Mouse (Mus musculus): ENCODE data around the gene Flnb.

- TF ChIP-seq POLR2A (IDR thresholded peaks at IDR 0.05; ENCODE audit: insufficient read length, low read depth) (no peak), TCF12 (IDR thresholded peaks at IDR 0.05; ENCODE audit: insufficient read depth, poor library complexity, severe bottlenecking) (no peak), E2F4 (IDR thresholded peaks at IDR 0.05; ENCODE audit: insufficient read depth) (no peak), MYOG (IDR thresholded peaks at IDR 0.05; ENCODE audit: control insufficient read depth in 1 of 3, insufficient read depth in 1 of 3, insufficient read length in 2 of 3, low read depth in 2 of 3) (no peak), MAX (IDR thresholded peaks at IDR 0.05; ENCODE audit: low read depth) (no peak), USF1 (IDR thresholded peaks at IDR 0.05; ENCODE audit: low read depth) (no peak), REST (IDR thresholded peaks at IDR 0.05; ENCODE audit: insufficient read depth, insufficient read length) (no peak), TCF3 (IDR thresholded peaks at IDR 0.05; ENCODE audit: insufficient read length, low read depth) (no peak), POLR2AphosphoS2 (IDR thresholded peaks at IDR 0.05; ENCODE audit: insufficient read length, low read depth) (no peak)
Measured at GRCm38 (mm10) chr14:7864506-7864899, 46.7 kb downstream of the Flnb start.
